Mouse (Mus musculus): ENCODE results near the gene Smim13. TPM values are rescaled to one million over a fixed set of nuclear protein-coding genes. Genes with fewer than 3 reads are reported as not detected.
"Not testable (repeated sequence)": the region's sequence is repeated elsewhere in the genome, so short reads cannot be mapped to it uniquely, and the experiment has no call there.

Smim13 gene
- 9.0 and 9.4 TPM in 2 replicates for polyA plus RNA-seq (2015; fragmentation: Nextera tagmentation; extraction: Ambion mirVana)

DNA sequence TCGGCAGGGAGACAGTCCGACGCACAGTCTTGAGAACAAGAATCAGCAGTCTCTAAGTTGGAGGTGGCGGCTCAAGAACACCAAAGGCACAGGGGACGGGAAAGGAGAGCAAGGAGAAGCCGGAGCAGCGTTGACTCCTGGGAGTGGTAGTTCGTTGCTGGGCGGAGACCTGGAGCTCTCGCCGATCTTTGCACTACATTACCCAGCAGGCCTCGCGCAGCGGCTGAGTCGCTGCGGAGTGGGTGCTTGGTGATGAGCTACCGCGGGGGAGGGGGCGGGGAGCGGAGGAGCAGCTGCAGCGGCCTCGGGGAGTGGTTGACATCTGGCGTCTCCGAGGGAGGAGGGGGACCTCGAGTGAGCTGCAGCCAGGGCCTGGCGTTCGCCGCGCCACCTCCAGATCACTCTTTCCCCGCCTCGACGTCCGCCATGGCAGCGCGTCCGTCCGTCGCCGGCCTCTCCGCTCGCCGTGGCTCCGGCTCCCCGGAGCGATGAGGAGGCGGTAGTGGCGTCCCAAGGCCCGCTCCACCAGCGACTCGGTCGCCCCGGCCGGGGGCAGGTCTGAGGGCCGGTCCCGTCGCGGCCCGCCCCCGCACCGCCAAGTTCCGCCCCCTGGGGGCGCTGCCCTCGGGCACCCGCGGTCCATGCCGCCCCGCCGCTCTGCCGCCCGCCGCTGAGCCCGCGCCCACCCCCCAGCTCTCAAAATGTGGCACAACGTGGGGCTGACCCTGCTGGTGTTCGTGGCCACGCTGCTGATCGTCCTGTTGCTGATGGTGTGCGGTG is at the start of gene Smim13:
Smim13 (plus strand) TSS at position 307 of the 780 bp plus-strand sequence.
- no peaks in the 10 kb centered on the region for H3K27me3 ChIP-seq (ENCODE audit: control insufficient read depth, insufficient read depth, low read length)
- H3K9ac ChIP-seq (ENCODE audit: low read length): peak within 1 kb of the TSS; percentile 90
- DNase-seq (ENCODE audit: low spot score) (peak; percentile 95), ATAC-seq (ENCODE audit: low FRiP score, low TSS enrichment) (peak; percentile 94)
- no peaks in the 10 kb centered on the region for H3K36me3 ChIP-seq (ENCODE audit: control insufficient read depth, insufficient read depth, low read length)
- H3K27ac ChIP-seq (replicated peaks): peak within 1 kb of the TSS; percentile 93
- peak within 1 kb of the TSS; percentile 80 for H3K4me2 ChIP-seq (replicated peaks; ENCODE audit: low read depth)
- no peaks in the 10 kb centered on the region for H3K4me1 ChIP-seq (replicated peaks; ENCODE audit: control insufficient read depth, insufficient read depth)
- H3K9me3 ChIP-seq (ENCODE audit: control insufficient read depth, low read length): no peaks in the 10 kb centered on the region
- TF ChIP-seq CTCF (IDR thresholded peaks at IDR 0.05; ENCODE audit: low read depth) (peak; percentile 47), EP300 (optimal IDR thresholded peaks at IDR 0.05) (no peak)
- H3K4me3 ChIP-seq (ENCODE audit: low read depth, low read length): peak within 1 kb of the TSS; percentile 83
- WGBS: 0% methylated on average over 59 of the region's 78 CpGs

DNA sequence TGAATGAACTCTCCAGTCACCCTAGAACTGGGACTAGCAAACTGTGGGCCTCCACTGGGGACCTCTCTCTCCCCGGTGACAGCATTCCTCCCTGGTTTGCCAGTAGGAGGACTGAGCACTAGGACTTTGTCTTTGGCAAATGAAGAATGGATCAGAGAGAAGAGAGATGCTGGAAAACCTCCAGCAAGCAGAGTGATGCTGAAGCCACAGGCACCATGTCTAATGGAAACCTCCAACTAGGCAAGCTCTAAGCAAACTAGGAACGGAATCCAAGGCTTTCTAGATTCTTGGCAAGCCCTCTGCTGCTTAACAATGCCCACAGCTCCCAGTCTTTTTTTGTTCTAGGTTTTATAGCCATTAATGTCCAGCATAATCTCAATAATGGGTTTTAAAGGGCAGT is 48.8 kb upstream of the Smim13 start:
- no peak for TF ChIP-seq CTCF (IDR thresholded peaks at IDR 0.05; ENCODE audit: low read depth)
- no peak for TF ChIP-seq EP300 (optimal IDR thresholded peaks at IDR 0.05)
- WGBS: 80% methylated on average over 2 of the region's 2 CpGs
- H3K27ac ChIP-seq (replicated peaks): no peak overlapping the region
- no peaks in the 10 kb centered on the region for H3K4me1 ChIP-seq (replicated peaks; ENCODE audit: control insufficient read depth, insufficient read depth)
- DNase-seq (ENCODE audit: low spot score) (no peak), ATAC-seq (ENCODE audit: low FRiP score, low TSS enrichment) (no peak)
- H3K4me2 ChIP-seq (replicated peaks; ENCODE audit: low read depth): no peak overlapping the region
- no peaks in the 10 kb centered on the region for H3K9me3 ChIP-seq (ENCODE audit: control insufficient read depth, low read length)
- no peaks in the 10 kb centered on the region for H3K27me3 ChIP-seq (ENCODE audit: control insufficient read depth, insufficient read depth, low read length)
- no peak overlapping the region for H3K9ac ChIP-seq (ENCODE audit: low read length)
- H3K4me3 ChIP-seq (ENCODE audit: low read depth, low read length): no peak overlapping the region
- H3K36me3 ChIP-seq (ENCODE audit: control insufficient read depth, insufficient read depth, low read length): no peaks in the 10 kb centered on the region

DNA sequence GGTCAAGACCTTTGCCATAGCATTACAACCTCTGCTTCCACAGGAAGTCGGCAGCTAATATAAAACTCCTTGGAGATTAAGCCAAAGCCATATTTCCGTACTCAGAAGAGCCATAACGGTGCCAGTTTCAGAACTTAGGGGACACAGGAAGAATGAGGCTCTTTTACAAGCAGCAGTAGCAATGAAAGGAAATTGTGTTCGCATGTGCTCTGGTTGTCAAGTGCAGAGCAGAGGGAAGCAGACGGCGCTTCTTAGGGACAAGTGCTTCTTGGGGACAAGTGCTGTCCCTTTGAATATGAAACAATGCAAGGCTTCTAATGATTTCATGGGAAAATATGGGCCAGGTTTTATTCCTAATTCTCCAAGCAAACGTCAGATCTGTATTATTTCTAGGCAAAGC is 46.4 kb upstream of the Smim13 start:
- 69% methylated on average over 7 of the region's 7 CpGs for WGBS

GRCm38 (mm10) chr13:41203691-41204090 is 46.0 kb upstream of the Smim13 start:
- Histone ChIP-seq H3K9ac (ENCODE audit: low read length) (no peak overlapping the region), H3K27me3 (ENCODE audit: control insufficient read depth, insufficient read depth, low read length) (no peaks in the 10 kb centered on the region), H3K36me3 (ENCODE audit: control insufficient read depth, insufficient read depth, low read length) (no peaks in the 10 kb centered on the region), H3K9me3 (ENCODE audit: control insufficient read depth, low read length) (no peaks in the 10 kb centered on the region), H3K4me3 (ENCODE audit: low read depth, low read length) (no peak overlapping the region), H3K4me2 (replicated peaks; ENCODE audit: low read depth) (no peak overlapping the region), H3K27ac (replicated peaks) (no peak overlapping the region), H3K4me1 (replicated peaks; ENCODE audit: control insufficient read depth, insufficient read depth) (no peaks in the 10 kb centered on the region)
- ATAC-seq (ENCODE audit: low FRiP score, low TSS enrichment) (no peak), DNase-seq (ENCODE audit: low spot score) (no peak)
- TF ChIP-seq EP300 (optimal IDR thresholded peaks at IDR 0.05): no peak
- TF ChIP-seq CTCF (IDR thresholded peaks at IDR 0.05; ENCODE audit: low read depth): no peak
- 80% methylated on average over 9 of the region's 9 CpGs for WGBS

More for the DNA sequence above, 46.4 kb upstream of the Smim13 start:
- ATAC-seq (ENCODE audit: low FRiP score, low TSS enrichment) (no peak), DNase-seq (ENCODE audit: low spot score) (no peak)
- Histone ChIP-seq H3K27ac (replicated peaks) (no peak overlapping the region), H3K27me3 (ENCODE audit: control insufficient read depth, insufficient read depth, low read length) (no peaks in the 10 kb centered on the region), H3K4me2 (replicated peaks; ENCODE audit: low read depth) (no peak overlapping the region), H3K36me3 (ENCODE audit: control insufficient read depth, insufficient read depth, low read length) (no peaks in the 10 kb centered on the region), H3K9ac (ENCODE audit: low read length) (no peak overlapping the region), H3K9me3 (ENCODE audit: control insufficient read depth, low read length) (no peaks in the 10 kb centered on the region), H3K4me3 (ENCODE audit: low read depth, low read length) (no peak overlapping the region), H3K4me1 (replicated peaks; ENCODE audit: control insufficient read depth, insufficient read depth) (no peaks in the 10 kb centered on the region)
- no peak for TF ChIP-seq EP300 (optimal IDR thresholded peaks at IDR 0.05)
- no peak for TF ChIP-seq CTCF (IDR thresholded peaks at IDR 0.05; ENCODE audit: low read depth)

GRCm38 (mm10) chr13:41205568-41205967 is 44.1 kb upstream of the Smim13 start:
- H3K4me2 ChIP-seq (replicated peaks; ENCODE audit: low read depth); DNase-seq (ENCODE audit: low spot score); ATAC-seq (ENCODE audit: low FRiP score, low TSS enrichment); H3K27me3 ChIP-seq (ENCODE audit: control insufficient read depth, insufficient read depth, low read length); H3K4me3 ChIP-seq (ENCODE audit: low read depth, low read length); H3K9ac ChIP-seq (ENCODE audit: low read length); H3K9me3 ChIP-seq (ENCODE audit: control insufficient read depth, low read length); H3K4me1 ChIP-seq (replicated peaks; ENCODE audit: control insufficient read depth, insufficient read depth); H3K36me3 ChIP-seq (ENCODE audit: control insufficient read depth, insufficient read depth, low read length); H3K27ac ChIP-seq (replicated peaks): not testable (repeated sequence)

- 87% methylated on average over 5 of the region's 5 CpGs for WGBS
- DNase-seq (ENCODE audit: low spot score) (no peak), ATAC-seq (ENCODE audit: low FRiP score, low TSS enrichment) (no peak)
Observed at GRCm38 (mm10) chr13:41206241-41206640, 43.4 kb upstream of the Smim13 start.

More at GRCm38 (mm10) chr13:41206241-41206640, 43.4 kb upstream of the Smim13 start:
- Histone ChIP-seq H3K4me2 (replicated peaks; ENCODE audit: low read depth) (no peak overlapping the region), H3K36me3 (ENCODE audit: control insufficient read depth, insufficient read depth, low read length) (no peaks in the 10 kb centered on the region), H3K4me1 (replicated peaks; ENCODE audit: control insufficient read depth, insufficient read depth) (no peaks in the 10 kb centered on the region), H3K4me3 (ENCODE audit: low read depth, low read length) (no peak overlapping the region), H3K9ac (ENCODE audit: low read length) (no peak overlapping the region), H3K27ac (replicated peaks) (no peak overlapping the region), H3K9me3 (ENCODE audit: control insufficient read depth, low read length) (no peaks in the 10 kb centered on the region), H3K27me3 (ENCODE audit: control insufficient read depth, insufficient read depth, low read length) (no peaks in the 10 kb centered on the region)
- TF ChIP-seq EP300 (optimal IDR thresholded peaks at IDR 0.05): no peak
- TF ChIP-seq CTCF (IDR thresholded peaks at IDR 0.05; ENCODE audit: low read depth): no peak

All from stomach, postnatal 0 days (tissue).